Mouse (Mus musculus) spleen, postnatal 36 days (tissue): ENCODE data around the gene Rasal2.
"Not testable (repeated sequence)": the region's sequence is repeated elsewhere in the genome, so short reads cannot be mapped to it uniquely, and the experiment has no call there.

ENCODE experiments used
- DNase-seq, 2 experiments: peaks; one replicate each; pipeline ENCODE4 v3.0.0; 2022; ENCODE audit warnings: low spot score in 2 of 2, mixed read lengths in 1 of 2

The Rasal2 gene

DNA sequence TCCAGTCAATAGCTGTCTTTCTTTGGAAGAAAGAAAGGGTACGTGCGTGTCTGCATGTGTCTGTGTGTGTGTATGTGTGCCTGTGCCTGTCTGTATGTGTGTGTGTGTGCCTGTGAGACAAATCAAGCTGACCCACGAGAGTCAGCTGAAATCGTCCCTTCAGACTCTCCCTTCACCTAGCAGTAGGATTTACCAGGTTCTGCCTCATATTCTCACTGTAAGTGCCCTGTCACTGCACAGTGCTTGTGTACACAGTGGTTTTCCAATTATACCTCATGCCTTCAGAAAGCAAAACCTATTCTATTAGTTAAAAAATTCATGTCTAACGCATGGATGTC lies 168.0 kb downstream of the Rasal2 start:
- no peak for DNase-seq

DNA sequence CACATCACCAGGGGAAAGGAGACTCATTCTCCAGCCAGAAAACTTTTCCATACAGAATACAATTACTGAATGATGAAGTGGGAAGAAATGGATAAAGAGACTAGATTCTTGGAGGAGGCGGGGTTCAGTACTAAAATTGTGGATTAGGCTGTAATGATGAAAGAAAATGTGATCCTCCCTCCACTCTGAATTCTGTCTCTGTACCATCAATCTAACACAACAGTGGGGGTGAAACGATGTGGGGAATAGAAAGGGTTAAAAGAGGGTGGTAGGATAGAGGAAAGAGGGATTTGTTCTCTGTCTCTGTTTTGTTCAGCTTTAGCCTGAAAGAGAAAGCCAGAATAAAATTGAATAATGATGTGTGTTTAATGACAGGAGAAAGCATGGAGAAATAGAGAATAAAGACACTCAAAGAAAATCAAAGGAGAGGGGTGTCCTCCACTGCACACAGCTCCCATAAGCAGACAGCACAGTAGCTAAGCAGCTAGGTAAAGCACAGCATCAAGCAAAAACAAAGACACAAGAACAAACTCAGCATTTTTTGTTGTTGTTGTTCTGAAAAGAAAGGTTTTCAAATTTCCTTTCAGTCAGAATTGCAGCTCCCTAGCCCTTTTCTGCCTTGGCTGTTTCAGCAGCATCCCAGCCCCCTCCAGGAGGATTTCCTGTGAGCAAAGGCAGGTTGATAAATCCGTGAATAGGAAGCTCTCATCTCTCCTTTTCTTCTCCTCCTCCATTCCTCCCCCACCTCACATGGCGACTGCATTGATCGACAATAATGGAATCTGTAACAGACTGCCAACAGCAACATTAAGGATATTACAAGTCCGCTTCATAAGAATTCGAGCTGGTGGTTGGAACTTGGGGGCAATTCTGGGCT lies 168.6 kb downstream of the Rasal2 start:
- DNase-seq = no peak

DNA sequence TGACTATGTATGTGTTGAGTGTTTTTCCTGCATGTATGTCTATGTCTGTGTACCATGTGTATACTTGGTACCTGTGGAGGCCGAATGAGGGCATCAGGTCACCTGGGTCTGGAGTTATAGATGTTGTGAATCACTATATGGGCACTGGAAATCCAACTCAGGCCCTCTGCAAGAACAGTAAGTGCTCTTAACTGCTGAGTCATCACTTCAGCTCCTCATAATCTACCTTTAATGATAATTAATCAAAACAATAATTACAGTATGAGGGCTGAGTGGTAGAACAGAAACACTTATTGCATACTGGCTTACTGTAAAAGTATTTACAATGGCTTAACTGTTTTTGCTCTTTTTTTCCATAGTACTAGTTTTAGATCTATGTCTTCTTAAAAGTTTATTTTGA lies 172.7 kb downstream of the Rasal2 start:
- no peak for DNase-seq

DNA sequence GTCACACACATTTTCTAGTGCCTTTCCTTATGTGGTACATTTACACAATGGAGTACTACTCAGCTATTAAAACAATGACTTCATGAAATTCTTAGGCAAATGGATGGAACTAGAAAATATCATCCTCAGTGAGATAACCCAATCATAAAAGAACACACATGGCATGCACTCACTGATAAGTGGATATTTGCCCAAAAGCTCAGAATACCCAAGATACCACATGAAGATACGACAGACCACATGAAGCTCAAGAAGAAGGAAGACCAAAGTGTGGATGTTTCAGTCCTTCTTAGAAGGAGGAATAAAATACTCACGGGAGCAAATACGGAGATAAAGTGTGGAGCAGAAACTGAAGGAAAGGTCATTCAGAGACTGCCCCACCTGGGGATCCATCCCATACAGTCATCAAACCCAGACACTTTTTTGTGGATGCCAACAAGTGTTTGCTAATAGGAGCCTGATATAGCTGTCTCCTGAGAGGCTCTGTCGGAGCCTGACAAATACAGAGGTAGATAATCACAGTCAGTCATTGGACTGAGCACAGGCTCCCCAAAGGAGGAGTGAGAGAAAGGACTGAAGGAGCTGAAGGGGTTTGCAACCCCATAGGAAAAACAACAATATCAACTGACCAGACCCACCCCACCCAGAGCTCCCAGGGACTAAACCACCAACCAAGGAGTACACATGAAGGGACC lies 175.6 kb downstream of the Rasal2 start:
- DNase-seq = not testable (repeated sequence)

DNA sequence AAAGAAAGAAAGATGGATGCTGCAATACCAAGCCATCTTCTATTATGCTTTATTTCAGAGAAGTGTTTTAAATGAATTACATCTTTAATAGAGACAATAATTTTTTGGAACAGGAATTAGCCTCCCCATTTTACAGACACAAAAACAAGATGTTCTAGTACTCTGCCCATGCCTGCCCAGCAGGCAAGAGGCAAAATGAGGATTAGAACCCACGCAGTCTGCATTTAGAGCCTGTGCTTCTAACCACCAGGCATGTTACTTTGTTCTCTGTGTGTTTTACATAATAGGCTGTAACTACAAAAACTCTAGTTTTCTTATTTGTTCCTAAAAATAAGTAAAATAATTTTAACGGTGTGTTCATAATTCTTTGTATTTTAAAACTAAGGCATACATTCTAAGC lies 178.9 kb downstream of the Rasal2 start:
- no peak for DNase-seq

DNA sequence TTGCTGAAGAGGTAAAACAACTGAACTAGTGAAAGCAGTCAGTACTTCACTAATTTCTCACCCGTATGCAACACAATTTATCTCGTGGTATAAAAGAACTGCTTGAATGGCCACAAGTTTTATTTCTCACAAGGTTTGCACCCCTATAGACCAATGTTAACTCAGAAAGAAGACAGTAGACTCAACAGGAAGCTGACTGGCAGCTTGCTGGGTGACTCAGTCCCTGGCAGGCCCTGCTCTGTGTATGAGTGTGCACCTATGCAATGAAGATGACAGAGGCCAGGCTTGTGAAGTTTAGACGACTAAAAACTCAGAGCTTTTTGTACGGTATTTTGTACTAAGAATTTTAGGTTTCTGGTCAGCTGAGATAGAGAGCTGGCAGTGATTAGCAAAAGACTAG lies 180.0 kb downstream of the Rasal2 start:
- DNase-seq = no peak

DNA sequence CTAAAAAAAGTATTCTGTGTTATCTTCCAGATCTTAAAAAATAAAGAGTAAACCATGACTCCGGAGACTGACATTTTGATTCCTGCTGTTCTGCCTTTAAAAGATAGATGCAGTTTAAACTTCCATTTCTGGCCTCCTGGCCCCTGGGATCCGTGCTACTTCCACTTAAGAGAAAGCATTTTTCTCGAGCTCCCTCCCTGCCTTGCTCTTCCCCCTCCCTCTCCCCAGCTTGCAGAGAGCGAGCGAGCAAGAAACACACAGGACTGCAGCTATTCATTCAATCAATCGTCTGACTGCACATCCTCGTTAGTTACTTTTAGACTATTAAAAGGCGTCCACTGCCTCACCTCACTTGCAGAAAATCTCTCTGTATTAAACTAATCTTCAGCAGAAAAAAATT lies 181.4 kb downstream of the Rasal2 start:
- DNase-seq = no peak

DNA sequence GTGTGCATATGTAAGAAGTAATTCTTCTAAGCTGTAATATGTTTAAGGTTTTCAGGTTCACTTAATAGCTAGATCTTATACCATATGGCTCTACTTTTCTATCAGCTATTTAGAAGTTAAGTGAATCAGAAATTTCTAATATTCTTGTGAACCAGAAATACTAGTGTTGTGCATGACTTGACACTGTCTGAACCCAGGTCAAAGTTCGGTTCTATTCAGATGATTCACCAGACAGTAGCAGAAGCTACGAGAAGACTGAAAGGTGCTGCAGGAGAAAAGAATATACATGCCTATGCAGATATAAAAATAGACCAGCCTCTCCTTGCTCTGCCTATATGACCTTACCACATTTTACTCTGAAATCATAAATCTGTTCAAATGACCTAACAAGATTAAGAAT lies 182.0 kb downstream of the Rasal2 start:
- DNase-seq = no peak

DNA sequence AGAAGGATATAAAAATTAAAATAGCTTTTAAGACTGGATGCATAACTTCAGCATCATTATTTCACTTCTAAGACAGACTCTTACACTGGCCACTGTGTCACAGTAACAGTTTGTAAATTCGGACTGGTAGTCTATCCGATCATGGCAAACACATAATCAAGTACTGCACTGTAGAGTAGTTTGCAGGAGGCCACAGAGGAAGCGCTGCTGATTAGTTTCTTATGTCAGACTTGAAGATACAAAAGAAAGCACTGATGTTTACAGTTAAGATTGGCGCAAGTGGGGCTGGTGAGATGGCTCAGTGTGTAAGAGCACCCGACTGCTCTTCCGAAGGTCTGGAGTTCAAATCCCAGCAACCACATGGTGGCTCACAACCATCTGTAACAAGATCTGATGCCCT lies 187.4 kb downstream of the Rasal2 start:
- DNase-seq = no peak

DNA sequence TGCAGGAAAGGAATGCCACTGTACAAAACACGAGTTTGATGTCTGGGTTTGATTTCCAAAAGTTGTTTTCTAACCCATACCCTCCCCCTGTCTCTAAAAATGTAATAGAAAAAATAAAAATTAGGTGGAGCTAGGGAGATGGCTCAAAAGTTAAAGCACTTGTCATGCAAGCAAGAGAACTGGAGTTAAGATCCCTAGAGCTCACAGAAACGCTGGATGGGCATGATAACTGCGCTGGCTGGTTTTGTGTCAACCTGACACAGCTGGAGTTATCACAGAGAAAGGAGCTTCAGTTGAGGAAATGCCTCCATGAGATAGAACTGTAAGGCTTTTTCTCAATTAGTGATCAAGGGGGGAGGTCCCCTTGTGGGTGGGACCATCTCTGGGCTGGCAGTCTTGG lies 191.5 kb downstream of the Rasal2 start:
- DNase-seq = no peak

DNA sequence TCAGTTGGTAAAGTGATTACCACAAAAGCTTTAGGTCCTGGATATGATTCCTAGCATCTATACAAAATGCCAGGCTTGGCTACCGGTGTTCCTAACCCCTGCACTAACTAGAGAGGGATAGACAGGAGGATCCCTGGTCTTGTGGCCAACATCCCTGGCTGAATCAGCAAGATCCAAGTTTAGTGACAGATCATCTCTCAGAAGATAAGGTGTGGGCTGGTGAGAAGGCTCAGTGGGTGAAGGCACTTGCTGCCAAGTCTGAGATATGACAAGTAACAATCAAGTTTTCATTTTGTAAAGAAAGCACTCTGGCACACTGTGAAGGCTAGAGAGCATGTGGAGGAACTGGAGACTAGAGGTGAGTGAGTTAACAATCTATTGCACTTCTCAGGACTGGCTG lies 191.9 kb downstream of the Rasal2 start:
- DNase-seq = no peak

DNA sequence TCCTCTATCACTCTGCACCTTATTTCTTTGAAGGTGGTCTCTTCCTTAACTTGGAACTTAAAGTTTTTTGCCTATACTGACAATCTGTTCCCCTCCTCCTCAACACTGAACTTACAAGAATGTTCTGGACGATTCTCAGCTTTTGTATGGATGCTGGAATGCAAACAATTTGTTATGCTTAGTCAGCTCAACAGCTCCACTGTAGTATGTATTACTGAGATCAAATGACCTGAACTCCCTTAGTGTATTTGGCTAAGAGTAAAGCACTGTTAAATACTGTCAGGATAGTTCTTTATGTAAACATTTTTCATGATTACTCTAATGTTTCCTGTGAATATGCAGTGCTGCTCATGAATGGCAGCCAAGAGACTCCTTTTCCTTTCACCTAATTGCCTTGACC lies 203.6 kb downstream of the Rasal2 start:
- DNase-seq = no peak

DNA sequence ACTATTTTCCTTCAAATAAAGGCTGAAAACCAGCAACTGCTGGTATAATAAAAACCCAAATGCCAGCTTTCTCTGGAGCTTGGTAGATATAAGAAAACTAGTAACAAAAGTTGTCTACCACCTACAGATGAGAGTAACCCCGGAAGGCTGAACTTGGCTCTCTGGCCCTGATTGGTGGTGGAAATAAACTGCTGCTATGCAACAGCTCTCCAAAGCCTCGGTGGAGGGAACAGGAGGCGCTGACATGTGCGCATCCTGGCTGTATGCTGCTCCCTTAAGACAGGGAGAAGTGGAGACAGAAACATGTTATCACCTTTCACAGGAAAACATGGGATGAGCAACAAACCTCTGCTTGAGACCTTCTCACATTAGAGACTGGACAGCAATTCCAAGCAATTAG lies 206.7 kb downstream of the Rasal2 start:
- DNase-seq = no peak

DNA sequence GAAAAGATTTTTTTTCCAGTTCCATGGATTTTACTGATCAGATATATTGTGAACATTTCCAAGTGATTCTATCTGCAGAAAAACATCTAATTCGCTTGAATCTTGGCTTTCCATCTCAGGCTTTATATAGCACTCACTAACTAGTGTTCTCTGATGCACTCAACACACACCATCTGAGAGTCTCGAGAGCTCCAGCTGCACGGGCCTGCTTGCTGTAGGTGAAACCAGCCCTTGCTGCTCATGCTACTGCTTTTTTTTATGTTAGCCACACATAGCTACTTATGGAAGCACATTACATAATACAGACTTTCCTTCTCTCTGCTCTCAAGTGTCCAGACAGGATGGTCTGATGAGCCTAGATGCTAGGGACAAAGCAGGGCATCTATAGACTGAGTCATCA lies 229.4 kb downstream of the Rasal2 start:
- no peak for DNase-seq

DNA sequence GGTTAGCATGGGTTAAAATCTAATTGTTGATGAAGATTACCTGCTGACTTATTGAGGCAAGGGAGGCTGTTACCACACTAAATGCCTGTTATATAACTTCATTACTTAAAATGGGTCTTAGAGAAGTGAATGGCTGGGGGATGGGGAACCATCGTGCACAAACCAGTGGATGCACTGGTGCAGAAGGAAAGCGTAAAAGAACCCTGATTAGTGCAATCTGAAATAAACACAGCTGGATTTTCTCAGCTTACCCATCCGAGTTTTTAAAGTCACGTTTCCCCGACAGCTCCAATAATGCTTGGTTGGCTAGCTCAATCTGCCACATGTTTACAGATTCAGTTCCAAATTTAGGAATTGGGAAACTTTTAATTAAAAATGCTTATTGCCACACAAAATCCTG lies 230.0 kb downstream of the Rasal2 start:
- DNase-seq = no peak

DNA sequence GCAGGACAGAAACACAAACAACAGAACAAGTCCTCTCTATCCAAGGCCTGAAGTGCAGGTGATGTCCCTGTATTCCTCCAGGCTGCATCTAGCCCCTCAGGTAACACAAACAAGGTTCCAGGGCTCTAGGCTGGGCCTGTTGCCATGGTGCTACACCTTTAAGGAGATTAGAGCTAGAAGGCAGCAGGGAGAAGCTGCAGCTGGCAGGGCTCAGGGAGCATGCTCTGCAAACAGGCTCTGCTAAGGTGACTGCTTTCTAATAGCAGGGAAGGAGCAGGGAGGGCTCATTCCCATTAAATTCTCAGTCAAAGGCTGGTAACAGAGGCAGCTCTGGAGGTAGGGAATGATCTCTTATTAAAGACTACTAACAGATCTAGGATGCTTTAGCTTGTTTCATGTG lies 231.3 kb downstream of the Rasal2 start:
- DNase-seq = no peak

DNA sequence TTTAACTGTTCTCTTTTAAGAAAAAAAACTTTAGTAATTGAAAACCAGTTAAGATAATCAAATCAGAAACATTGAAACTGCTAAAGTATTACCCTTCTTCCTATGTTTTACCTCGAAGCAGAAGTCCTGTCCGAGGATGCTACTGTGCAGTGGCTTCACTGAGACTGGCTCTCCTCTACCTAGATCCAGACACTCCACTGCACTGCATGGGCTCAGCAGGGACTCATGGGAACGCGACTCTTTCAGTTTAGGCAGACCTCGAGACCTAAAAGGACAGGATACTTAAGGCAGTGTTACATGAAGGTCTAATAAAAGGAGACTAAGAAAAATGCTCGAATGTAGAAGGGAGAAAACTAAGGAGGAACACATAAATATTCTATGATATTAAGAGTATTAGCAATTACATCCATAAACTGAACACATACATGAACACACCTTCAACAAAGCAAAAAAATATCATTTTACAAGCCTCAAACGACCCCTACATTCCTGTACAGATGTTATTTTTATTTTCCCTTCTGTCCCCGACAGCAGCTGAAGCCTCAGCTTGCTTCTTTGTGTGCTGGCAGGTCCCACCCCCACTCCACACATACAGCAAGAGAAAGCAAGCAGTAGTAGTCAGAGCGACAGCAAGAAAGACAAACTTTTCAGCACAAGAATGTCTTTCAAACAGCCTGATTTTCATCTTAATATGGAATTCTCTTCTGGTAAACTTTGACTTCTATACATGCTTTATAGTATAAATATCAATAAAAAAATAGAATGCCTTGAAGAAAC lies 233.2 kb downstream of the Rasal2 start:
- DNase-seq = no peak

DNA sequence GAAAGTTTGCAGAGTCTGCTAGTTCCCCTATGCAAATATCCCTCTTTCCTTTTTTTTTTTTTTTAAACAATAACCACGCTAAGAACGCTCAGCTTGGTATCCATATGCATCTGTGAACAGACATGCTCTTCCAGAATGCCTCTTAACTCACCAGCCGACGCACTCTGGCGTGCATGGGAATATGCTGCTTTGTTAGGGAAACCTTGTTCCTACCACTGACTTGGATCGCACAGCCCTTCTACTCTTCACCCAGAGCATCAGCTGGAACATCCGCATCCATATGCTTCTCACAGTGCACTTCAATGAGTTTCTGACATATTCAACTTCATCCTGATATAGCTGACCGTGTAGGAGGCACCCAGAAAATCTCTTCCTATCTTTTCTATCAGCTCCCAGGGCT lies 243.1 kb downstream of the Rasal2 start:
- no peak for DNase-seq

DNA sequence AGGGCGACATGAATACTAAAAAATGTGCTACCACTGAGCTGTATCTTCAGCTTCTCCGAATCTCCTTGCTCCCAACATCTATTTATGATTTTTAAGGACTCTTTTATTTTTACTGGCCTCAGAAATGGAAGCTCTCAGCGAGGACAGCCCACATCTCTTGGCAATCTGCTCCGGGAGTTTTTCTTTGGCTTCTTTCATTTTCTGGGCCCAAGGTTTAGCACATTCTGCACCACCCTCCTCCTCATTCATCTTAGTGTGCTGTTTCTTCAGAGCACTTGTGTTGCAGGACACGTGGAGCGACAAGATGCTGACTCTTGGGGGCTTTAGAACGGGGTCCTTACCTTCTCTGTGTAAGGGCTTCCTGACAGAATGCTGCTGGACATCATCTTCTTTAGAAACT lies 243.5 kb downstream of the Rasal2 start:
- DNase-seq = no peak

DNA sequence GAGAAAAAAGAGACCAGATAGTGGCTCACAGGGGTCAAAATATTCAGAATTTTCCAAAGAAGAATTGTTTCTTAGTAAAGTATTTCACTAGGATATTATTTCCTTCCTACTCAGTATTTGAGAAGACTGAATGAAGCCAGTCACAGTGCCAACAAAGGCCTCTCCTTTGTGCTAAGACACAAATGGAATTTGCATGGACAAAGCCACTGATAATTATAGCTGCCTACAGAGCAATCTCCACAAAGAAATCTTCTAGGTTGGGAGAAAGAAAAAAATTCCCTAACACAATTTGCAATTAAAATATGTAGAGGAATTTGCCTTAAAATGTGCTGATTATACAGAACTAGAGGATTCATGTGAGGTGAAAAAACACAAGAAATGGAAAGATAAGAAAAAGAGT lies 258.6 kb downstream of the Rasal2 start:
- no peak for DNase-seq

DNA sequence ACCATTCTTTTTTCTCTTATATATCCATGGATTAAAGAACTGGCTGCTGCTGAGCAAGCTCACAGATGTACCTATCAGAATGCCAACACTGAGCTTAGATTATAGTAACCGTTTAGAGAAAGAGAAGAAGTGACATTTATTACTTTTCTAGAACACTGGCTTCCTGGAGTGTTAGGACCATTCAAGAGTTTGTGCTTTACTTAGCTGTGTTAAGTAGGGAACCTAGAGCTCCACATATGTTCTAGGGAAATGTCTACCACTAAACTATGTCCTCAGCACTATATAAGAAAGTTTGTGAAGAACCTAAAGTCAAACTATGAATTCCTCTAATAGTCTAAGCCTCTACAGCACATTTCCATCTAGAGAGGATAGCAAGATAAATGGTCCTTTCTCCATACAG lies 262.3 kb downstream of the Rasal2 start:
- DNase-seq = no peak

DNA sequence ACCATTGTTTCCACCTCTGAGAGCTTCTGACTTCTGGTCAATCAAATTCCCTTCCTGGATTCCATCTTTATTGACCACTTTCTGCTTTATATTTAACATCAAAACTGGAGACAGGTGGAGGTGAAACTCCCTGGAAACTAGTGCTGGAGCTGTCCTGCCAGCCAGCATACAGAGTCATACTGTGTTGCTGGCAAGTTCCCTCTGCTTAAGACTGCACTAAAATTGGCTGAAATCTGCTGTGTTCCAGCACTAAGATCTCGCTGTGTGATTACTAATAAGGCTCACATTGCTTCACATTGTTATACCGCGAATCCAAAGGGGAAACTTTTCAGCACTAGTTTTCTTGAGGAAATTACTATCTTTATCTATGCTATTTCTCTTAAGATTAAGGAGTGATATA lies 267.8 kb downstream of the Rasal2 start:
- DNase-seq = no peak
